Mouse (Mus musculus): ENCODE data around the gene Tmem175. TPM values are rescaled to one million over a fixed set of nuclear protein-coding genes. Genes with fewer than 3 reads are reported as not detected.

Gene Tmem175
- polyA plus RNA-seq, 1 experiment from 2014 or later, result 24.0 TPM

- Histone ChIP-seq H3K27me3 (replicated peaks) (no peaks in the 10 kb centered on the region), H3K36me3 (peaks cover 21% of the 10 kb centered on the region; the same call in 1 of the 2 replicates), H3K4me2 (peak within 1 kb of the TSS; percentile 71), H3K4me1 (peaks cover 25% of the 10 kb centered on the region), H3K9ac (replicated peaks) (peak within 1 kb of the TSS; percentile 53), H3K27ac (replicated peaks) (peak within 1 kb of the TSS; percentile 87), H3K4me3 (replicated peaks) (peak within 1 kb of the TSS; percentile 53), H3K9me3 (replicated peaks) (no peaks in the 10 kb centered on the region)
- 4% methylated on average over 43 of the region's 43 CpGs for WGBS
- ATAC-seq (ENCODE audit: low FRiP score), result peak; percentile 83
These were observed 39.7 kb downstream of the Tmem175 start, which contains the start of gene Dgkq for GRCm38 (mm10) chr5:108668977-108669936. Gene Dgkq, minus strand, starts transcription at chr5:108669672.

- Histone ChIP-seq H3K4me1 (peaks cover 25% of the 10 kb centered on the region), H3K27me3 (replicated peaks) (no peaks in the 10 kb centered on the region), H3K9ac (replicated peaks) (no peak overlapping the region), H3K4me3 (replicated peaks) (no peak overlapping the region), H3K27ac (replicated peaks) (peak overlapping the region; percentile 87; the same call in 1 of the 2 replicates), H3K36me3 (peaks cover 21% of the 10 kb centered on the region; the same call in 1 of the 2 replicates), H3K9me3 (replicated peaks) (no peaks in the 10 kb centered on the region), H3K4me2 (peak overlapping the region; percentile 71)
- 77% methylated on average over 9 of the region's 9 CpGs for WGBS
- ATAC-seq (ENCODE audit: low FRiP score), result no peak
These were observed 40.4 kb downstream of the Tmem175 start for GRCm38 (mm10) chr5:108669986-108670385.

- Histone ChIP-seq H3K4me1 (peaks cover 25% of the 10 kb centered on the region), H3K4me3 (replicated peaks) (no peak overlapping the region), H3K27me3 (replicated peaks) (no peaks in the 10 kb centered on the region), H3K27ac (replicated peaks) (no peak overlapping the region), H3K9ac (replicated peaks) (no peak overlapping the region), H3K4me2 (no peak overlapping the region), H3K9me3 (replicated peaks) (no peaks in the 10 kb centered on the region), H3K36me3 (peaks cover 21% of the 10 kb centered on the region; the same call in 1 of the 2 replicates)
- ATAC-seq (ENCODE audit: low FRiP score), result no peak
These were observed 41.2 kb downstream of the Tmem175 start for GRCm38 (mm10) chr5:108670785-108671184.

GRCm38 (mm10) chr5:108671757-108672156 lies 42.2 kb downstream of the Tmem175 start:
- no peak overlapping the region for H3K27ac ChIP-seq (replicated peaks)
- H3K36me3 ChIP-seq, result peaks cover 21% of the 10 kb centered on the region; the same call in 1 of the 2 replicates
- H3K9me3 ChIP-seq (replicated peaks), result no peaks in the 10 kb centered on the region
- no peaks in the 10 kb centered on the region for H3K27me3 ChIP-seq (replicated peaks)
- no peak overlapping the region for H3K9ac ChIP-seq (replicated peaks)
- no peak for ATAC-seq (ENCODE audit: low FRiP score)
- 96% methylated on average over 12 of the region's 12 CpGs for WGBS
- H3K4me2 ChIP-seq, result no peak overlapping the region
- peaks cover 27% of the 10 kb centered on the region for H3K4me1 ChIP-seq
- H3K4me3 ChIP-seq (replicated peaks), result no peak overlapping the region

GRCm38 (mm10) chr5:108674624-108675023 lies 45.1 kb downstream of the Tmem175 start:
- Histone ChIP-seq H3K9ac (replicated peaks) (no peak overlapping the region), H3K4me3 (replicated peaks) (no peak overlapping the region), H3K27ac (replicated peaks) (no peak overlapping the region), H3K9me3 (replicated peaks) (no peaks in the 10 kb centered on the region), H3K36me3 (peaks cover 21% of the 10 kb centered on the region; the same call in 1 of the 2 replicates), H3K4me1 (peaks cover 26% of the 10 kb centered on the region), H3K4me2 (no peak overlapping the region), H3K27me3 (replicated peaks) (no peaks in the 10 kb centered on the region)
- 86% methylated on average over 2 of the region's 2 CpGs for WGBS
- ATAC-seq (ENCODE audit: low FRiP score), result no peak

GRCm38 (mm10) chr5:108675251-108675816 lies 45.8 kb downstream of the Tmem175 start, which contains the start of gene Slc26a1:
Gene Slc26a1, minus strand, starts transcription at chr5:108675569.
- Histone ChIP-seq H3K4me3 (replicated peaks) (no peak within 1 kb of the TSS), H3K9me3 (replicated peaks) (no peaks in the 10 kb centered on the region), H3K4me2 (no peak within 1 kb of the TSS), H3K36me3 (peaks cover 21% of the 10 kb centered on the region; the same call in 1 of the 2 replicates), H3K27ac (replicated peaks) (no peak within 1 kb of the TSS), H3K27me3 (replicated peaks) (no peaks in the 10 kb centered on the region), H3K4me1 (peaks cover 19% of the 10 kb centered on the region), H3K9ac (replicated peaks) (no peak within 1 kb of the TSS)
- WGBS, result 83% methylated on average over 9 of the region's 9 CpGs
- no peak for ATAC-seq (ENCODE audit: low FRiP score)

GRCm38 (mm10) chr5:108676772-108677498 lies 47.4 kb downstream of the Tmem175 start:
- peak overlapping the region; percentile 69 for H3K4me2 ChIP-seq
- peak overlapping the region; percentile 37 for H3K4me3 ChIP-seq (replicated peaks)
- no peaks in the 10 kb centered on the region for H3K9me3 ChIP-seq (replicated peaks)
- WGBS, result 17% methylated on average over 5 of the region's 5 CpGs
- no peaks in the 10 kb centered on the region for H3K27me3 ChIP-seq (replicated peaks)
- peak overlapping the region; percentile 90 for H3K27ac ChIP-seq (replicated peaks)
- peak; percentile 64 for ATAC-seq (ENCODE audit: low FRiP score)
- H3K36me3 ChIP-seq, result peaks cover 15% of the 10 kb centered on the region; the same call in 1 of the 2 replicates
- H3K4me1 ChIP-seq, result peaks cover 15% of the 10 kb centered on the region
- peak overlapping the region; percentile 48 for H3K9ac ChIP-seq (replicated peaks)

- Histone ChIP-seq H3K4me2 (peak overlapping the region; percentile 69), H3K4me3 (replicated peaks) (peak overlapping the region; percentile 37), H3K36me3 (peaks cover 7% of the 10 kb centered on the region; the same call in 1 of the 2 replicates), H3K27ac (replicated peaks) (peak overlapping the region; percentile 90), H3K27me3 (replicated peaks) (no peaks in the 10 kb centered on the region), H3K9me3 (replicated peaks) (no peaks in the 10 kb centered on the region), H3K4me1 (peaks cover 15% of the 10 kb centered on the region), H3K9ac (replicated peaks) (peak overlapping the region; percentile 48)
- 3% methylated on average over 25 of the region's 25 CpGs for WGBS
- peak; percentile 90 for ATAC-seq (ENCODE audit: low FRiP score)
These were observed 48.2 kb downstream of the Tmem175 start for GRCm38 (mm10) chr5:108677605-108678295.

- Histone ChIP-seq H3K9me3 (replicated peaks) (no peaks in the 10 kb centered on the region), H3K4me2 (no peak overlapping the region), H3K4me1 (peaks cover 15% of the 10 kb centered on the region), H3K9ac (replicated peaks) (no peak overlapping the region), H3K27ac (replicated peaks) (peak overlapping the region; percentile 90; the same call in 1 of the 2 replicates), H3K36me3 (peaks cover 2% of the 10 kb centered on the region; the same call in 1 of the 2 replicates), H3K4me3 (replicated peaks) (no peak overlapping the region), H3K27me3 (replicated peaks) (no peaks in the 10 kb centered on the region)
- no peak for ATAC-seq (ENCODE audit: low FRiP score)
- 90% methylated on average over 6 of the region's 6 CpGs for WGBS
These were observed 48.8 kb downstream of the Tmem175 start for GRCm38 (mm10) chr5:108678296-108678854.

- Histone ChIP-seq H3K9me3 (replicated peaks) (no peaks in the 10 kb centered on the region), H3K9ac (replicated peaks) (no peak overlapping the region), H3K4me2 (no peak overlapping the region), H3K27me3 (replicated peaks) (no peaks in the 10 kb centered on the region), H3K27ac (replicated peaks) (no peak overlapping the region), H3K4me1 (peaks cover 15% of the 10 kb centered on the region), H3K36me3 (no peaks in the 10 kb centered on the region), H3K4me3 (replicated peaks) (no peak overlapping the region)
- no peak for ATAC-seq (ENCODE audit: low FRiP score)
- 60% methylated on average over 3 of the region's 3 CpGs for WGBS
These were observed 50.3 kb downstream of the Tmem175 start for GRCm38 (mm10) chr5:108679909-108680308.
